Comparison of ENCODE assay signal across 21 mouse cellular contexts in the genomic region with DNA sequence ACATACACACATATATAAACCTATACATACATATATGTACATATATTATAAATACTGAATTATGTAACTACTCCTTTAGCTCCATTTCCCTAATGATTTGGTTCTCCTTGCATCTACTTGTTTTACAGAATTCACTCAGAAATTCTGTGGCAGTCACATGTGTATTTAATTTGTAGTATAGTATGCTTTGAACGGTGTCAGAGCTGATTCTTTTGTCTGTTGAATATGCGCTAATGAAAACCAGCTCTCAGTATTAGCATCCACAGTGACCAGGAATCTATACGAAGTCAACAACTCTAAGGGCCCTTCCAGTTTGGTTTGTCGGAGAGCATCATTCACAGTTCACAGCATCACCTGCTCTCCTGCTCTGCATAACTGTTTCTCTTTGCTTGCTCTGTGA. TPM values are rescaled to one million over a fixed set of nuclear protein-coding genes. Genes with fewer than 3 reads are reported as not detected.
"Had no signal": no experiment of that assay in that cellular context is flagged by ENCODE, and none has a peak within 500 bp of the region (broad histone marks: within the 10 kb centered on the region; RNA-seq: fewer than 3 reads in every experiment).

No protein-coding gene starts in this region.

- H3K9ac ChIP-seq: lung, embryonic 14.5 days; midbrain, embryonic 13.5 days; midbrain, embryonic 15.5 days; neural tube, embryonic 12.5 days; stomach, embryonic 15.5 days had no signal

- H3K9me3 ChIP-seq: megakaryocyte, embryonic 14.5 days; midbrain, embryonic 13.5 days; midbrain, embryonic 15.5 days; neural tube, embryonic 12.5 days; stomach, embryonic 15.5 days had no signal

- H3K27ac ChIP-seq: midbrain, embryonic 13.5 days; midbrain, embryonic 15.5 days; neural tube, embryonic 12.5 days; stomach, embryonic 15.5 days; stomach, postnatal 0 days had no signal

- H3K4me3 ChIP-seq: megakaryocyte, embryonic 14.5 days; midbrain, embryonic 13.5 days; midbrain, embryonic 15.5 days; neural tube, embryonic 12.5 days; stomach, embryonic 15.5 days had no signal

- DNase-seq: lung, adult 18-20 months; lung, postnatal 10 days; lung, postnatal 4 days; right cerebral cortex, postnatal 14 days; thymus, adult 2 months; thymus, postnatal 25 days; thymus, postnatal 4 days had no signal

- H3K36me3 ChIP-seq: midbrain, embryonic 13.5 days; midbrain, embryonic 15.5 days; neural tube, embryonic 12.5 days; stomach, embryonic 15.5 days had no signal

- H3K4me2 ChIP-seq: lung, embryonic 14.5 days; midbrain, embryonic 11.5 days; midbrain, embryonic 13.5 days; midbrain, embryonic 15.5 days; neural tube, embryonic 12.5 days; stomach, embryonic 15.5 days had no signal

- H3K4me1 ChIP-seq: megakaryocyte, embryonic 14.5 days; midbrain, embryonic 13.5 days; midbrain, embryonic 15.5 days; neural tube, embryonic 12.5 days; stomach, embryonic 15.5 days had no signal

- H3K27me3 ChIP-seq: megakaryocyte, embryonic 14.5 days; midbrain, embryonic 13.5 days; midbrain, embryonic 15.5 days; neural tube, embryonic 12.5 days; stomach, embryonic 15.5 days had no signal

- ATAC-seq: midbrain, embryonic 13.5 days; midbrain, embryonic 15.5 days had no signal

RNA-seq across cellular contexts. Expression of a gene that starts 7.0 kb away (rescaled TPM):
- polyA plus RNA-seq: lung, embryonic 14.5 days; lung, embryonic 16.5 days; midbrain, embryonic 11.5 days; midbrain, embryonic 13.5 days; midbrain, embryonic 15.5 days; midbrain, postnatal 0 days; neural tube, embryonic 12.5 days; neural tube, embryonic 14.5 days; spleen, adult 2 months; stomach, embryonic 15.5 days; stomach, postnatal 0 days; testis, adult 2 months; thymus, adult 2 months; urinary bladder, adult 2 months had no signal

RNA-seq across cellular contexts. Expression of a gene that starts 38.9 kb away (rescaled TPM):
- polyA plus RNA-seq: neural tube, embryonic 14.5 days; testis, adult 2 months; thymus, adult 2 months had no signal
